Mouse (Mus musculus): ENCODE data around the gene Gtf2e1. TPM values are rescaled to one million over a fixed set of nuclear protein-coding genes. Genes with fewer than 3 reads are reported as not detected.
A peak's percentile ranks its signal among the peaks of the same experiment; 100 is the strongest.

Gene Gtf2e1
- polyA plus RNA-seq, 1 experiment from 2014 or later: 46.7 TPM

DNA sequence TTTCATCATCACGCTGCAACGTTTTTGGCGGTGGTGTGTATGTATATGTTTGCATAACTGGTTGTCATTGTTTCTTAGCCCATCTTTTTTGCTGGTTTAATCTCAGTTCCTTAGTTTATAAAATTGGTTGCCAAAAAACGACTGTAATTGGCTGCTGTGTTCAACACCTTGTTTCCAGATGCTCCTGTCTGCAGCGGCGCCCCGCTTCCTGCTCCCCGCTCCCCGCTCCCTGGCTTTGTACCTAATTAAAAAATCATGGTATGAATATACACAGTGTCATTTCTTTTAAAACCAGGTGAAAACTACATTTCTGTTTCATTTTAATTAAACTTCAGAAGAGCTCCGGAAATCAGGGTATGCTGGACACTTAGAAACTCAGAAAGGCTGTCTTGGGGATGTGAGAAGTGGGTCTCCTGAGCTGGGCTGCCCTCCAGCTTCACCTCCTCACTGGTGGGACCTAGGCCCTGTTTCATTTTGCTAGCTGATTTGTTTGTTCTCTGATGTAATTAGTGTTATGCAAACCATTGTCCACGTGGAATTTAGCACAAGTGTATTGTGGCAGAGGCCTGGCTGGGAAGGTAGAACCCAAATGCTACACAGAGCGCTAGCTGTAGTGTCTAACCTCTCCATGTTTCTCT is 32.6 kb upstream of the Gtf2e1 start:
- peaks cover 10% of the 10 kb centered on the region for H3K36me3 ChIP-seq
- peaks cover 9% of the 10 kb centered on the region for H3K4me1 ChIP-seq
- 0 out of 2 replicates have a peak, but pooled peaks cover 3% of the 10 kb centered on the region for H3K9me3 ChIP-seq
- H3K4me2 ChIP-seq (replicated peaks): no peak overlapping the region
- WGBS: 93% methylated on average over 12 of the region's 12 CpGs
- H3K27me3 ChIP-seq: no peaks in the 10 kb centered on the region
- no peak overlapping the region for H3K27ac ChIP-seq (replicated peaks)
- no peak for ATAC-seq (ENCODE audit: low FRiP score, low read depth)
- H3K9ac ChIP-seq (replicated peaks): no peak overlapping the region
- no peak overlapping the region for H3K4me3 ChIP-seq

DNA sequence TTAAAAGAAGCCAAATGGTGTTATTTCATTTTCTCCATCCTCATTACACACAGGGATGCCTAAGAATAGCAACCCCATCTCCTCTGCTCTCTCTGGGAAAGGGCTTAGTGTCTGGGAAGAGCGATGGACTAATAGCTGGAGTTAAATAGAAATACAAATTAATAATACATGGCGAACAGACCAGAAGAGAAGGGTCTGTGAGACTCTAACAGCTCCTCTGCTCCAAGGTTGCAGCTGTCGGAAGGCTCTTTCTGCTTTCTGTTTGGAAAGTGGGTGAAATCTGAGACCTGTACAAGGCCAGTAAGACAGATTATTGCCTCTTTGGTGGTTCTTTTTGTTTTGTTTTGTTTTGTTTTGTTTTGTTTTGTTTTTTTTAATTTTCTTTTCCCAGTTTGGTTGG is 32.0 kb upstream of the Gtf2e1 start:
- H3K27ac ChIP-seq (replicated peaks): peak overlapping the region; percentile 60; the same call in 1 of the 2 replicates
- H3K27me3 ChIP-seq: no peaks in the 10 kb centered on the region
- H3K4me2 ChIP-seq (replicated peaks): no peak overlapping the region
- peaks cover 10% of the 10 kb centered on the region for H3K4me1 ChIP-seq
- H3K36me3 ChIP-seq: peaks cover 10% of the 10 kb centered on the region
- ATAC-seq (ENCODE audit: low FRiP score, low read depth): no peak
- H3K9ac ChIP-seq (replicated peaks): no peak overlapping the region
- no peak overlapping the region for H3K4me3 ChIP-seq
- H3K9me3 ChIP-seq: 0 out of 2 replicates have a peak, but pooled peaks cover 3% of the 10 kb centered on the region
- 59% methylated on average over 3 of the region's 3 CpGs for WGBS

DNA sequence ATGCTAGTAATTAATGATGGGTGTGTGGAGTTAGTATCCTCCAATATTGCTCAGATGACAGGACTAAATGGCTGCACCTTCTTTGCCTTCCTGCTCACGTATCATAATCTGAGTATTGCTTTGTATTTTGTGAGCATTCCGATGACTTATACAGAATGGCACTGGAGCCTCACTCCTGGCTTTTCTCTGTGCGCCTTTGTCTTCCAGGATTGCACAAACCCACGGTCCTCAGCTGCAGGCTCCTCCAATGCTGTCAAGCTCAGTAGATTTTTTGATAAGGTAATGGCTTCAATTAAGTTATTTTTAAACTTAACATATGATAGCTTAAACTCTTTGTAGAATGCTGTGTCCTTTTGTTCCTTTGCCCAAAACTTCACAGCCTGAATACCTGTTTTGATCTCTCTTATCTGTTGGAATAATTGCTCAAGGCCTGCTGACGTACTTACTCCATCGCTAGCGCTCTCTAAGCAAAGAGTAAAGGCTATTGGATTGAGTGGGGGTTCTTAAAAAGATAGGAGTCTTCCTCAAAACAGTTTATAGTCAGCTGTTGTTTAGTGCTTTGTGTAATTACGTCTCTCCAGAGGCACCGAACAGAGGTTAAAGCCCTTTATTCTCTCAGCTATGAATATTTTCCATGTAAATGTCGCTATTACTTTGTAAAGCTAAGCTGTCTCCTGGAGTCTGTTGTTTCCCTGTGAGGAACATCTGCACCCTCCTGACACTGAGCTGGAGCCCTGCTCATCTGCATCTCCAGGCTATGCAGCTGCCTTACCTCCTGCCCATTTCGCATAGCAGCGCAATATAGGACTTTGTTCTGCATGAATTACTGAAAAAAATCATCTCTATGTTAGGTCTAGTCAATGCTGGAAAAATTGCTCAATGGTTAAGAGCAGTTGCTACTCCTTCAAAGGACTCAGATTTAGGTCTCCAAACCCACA is 27.8 kb upstream of the Gtf2e1 start:
- Histone ChIP-seq H3K4me3 (no peak overlapping the region), H3K27ac (replicated peaks) (no peak overlapping the region; the same call in 1 of the 2 replicates), H3K4me1 (peaks cover 16% of the 10 kb centered on the region), H3K4me2 (replicated peaks) (no peak overlapping the region), H3K9me3 (no peaks in the 10 kb centered on the region), H3K36me3 (peaks cover 6% of the 10 kb centered on the region), H3K27me3 (no peaks in the 10 kb centered on the region), H3K9ac (replicated peaks) (no peak overlapping the region)
- WGBS: 76% methylated on average over 12 of the region's 12 CpGs
- no peak for ATAC-seq (ENCODE audit: low FRiP score, low read depth)

DNA sequence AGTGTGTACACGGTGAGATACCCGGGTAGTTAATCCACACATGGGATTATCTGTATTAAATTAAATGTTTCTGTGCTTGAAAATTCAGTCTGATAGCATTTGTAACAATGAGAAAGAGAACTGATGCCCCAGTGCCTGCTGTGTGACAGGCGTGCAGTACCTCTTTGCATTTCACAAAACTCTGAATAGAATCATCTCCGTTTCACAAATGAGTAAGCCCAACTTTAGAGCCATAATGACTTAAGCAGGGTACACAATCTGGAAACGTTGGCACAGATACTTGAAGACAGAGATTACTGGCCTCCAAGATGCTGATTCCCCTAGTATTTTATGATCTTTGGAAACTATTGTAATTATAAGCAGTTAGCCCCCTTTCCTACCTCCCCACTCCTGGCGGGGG is 26.5 kb upstream of the Gtf2e1 start:
- Histone ChIP-seq H3K4me2 (replicated peaks) (no peak overlapping the region), H3K4me1 (peaks cover 17% of the 10 kb centered on the region), H3K9me3 (no peaks in the 10 kb centered on the region), H3K36me3 (0 out of 2 replicates have a peak, but pooled peaks cover 3% of the 10 kb centered on the region), H3K9ac (replicated peaks) (no peak overlapping the region), H3K4me3 (no peak overlapping the region), H3K27me3 (no peaks in the 10 kb centered on the region), H3K27ac (replicated peaks) (no peak overlapping the region)
- no peak for ATAC-seq (ENCODE audit: low FRiP score, low read depth)
- WGBS: 58% methylated on average over 6 of the region's 6 CpGs

DNA sequence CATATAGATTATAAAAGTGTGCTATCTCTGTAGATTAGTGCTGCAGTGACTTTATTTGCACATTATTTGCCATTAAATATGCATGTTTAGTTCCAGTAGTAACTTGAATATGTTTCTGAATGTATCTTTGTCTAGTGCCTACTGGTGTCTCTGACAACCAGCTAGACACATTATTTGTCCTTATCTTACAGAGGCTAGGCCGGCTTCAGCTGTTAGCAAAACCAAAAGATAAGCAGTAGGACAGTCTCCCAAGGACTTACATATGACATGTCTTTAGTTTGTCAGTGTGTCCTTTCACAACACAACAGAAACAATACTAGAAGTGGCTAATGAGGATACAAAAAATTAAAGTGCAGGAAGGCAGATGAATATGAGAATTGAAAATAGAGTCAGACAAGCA is 25.5 kb upstream of the Gtf2e1 start:
- Histone ChIP-seq H3K36me3 (0 out of 2 replicates have a peak, but pooled peaks cover 3% of the 10 kb centered on the region), H3K27me3 (no peaks in the 10 kb centered on the region), H3K9me3 (no peaks in the 10 kb centered on the region), H3K4me2 (replicated peaks) (no peak overlapping the region), H3K4me1 (peaks cover 14% of the 10 kb centered on the region), H3K27ac (replicated peaks) (no peak overlapping the region), H3K9ac (replicated peaks) (no peak overlapping the region), H3K4me3 (no peak overlapping the region)
- WGBS: 85% methylated on average over 1 of the region's 1 CpGs
- ATAC-seq (ENCODE audit: low FRiP score, low read depth): no peak

DNA sequence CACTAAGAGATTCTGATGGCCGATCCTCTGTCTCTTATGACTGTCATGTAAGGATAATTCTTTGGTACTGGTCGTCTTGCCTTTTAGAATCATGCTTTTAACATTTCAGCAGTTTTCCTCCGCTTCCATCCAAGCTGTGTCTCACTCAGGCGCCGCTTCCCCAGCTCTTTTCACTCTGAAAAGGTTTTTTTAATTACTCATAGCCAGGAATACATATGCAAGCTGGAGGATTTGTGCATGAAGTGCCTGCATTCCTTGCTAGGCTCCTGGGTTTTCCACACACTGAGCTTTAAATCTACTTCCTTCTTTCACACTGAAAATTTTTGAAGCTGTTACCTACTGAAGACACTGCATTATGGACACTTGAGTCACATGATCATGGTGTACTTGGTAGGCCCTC is 23.4 kb upstream of the Gtf2e1 start:
- ATAC-seq (ENCODE audit: low FRiP score, low read depth): no peak
- H3K27ac ChIP-seq (replicated peaks): peak overlapping the region; percentile 52
- WGBS: 71% methylated on average over 5 of the region's 5 CpGs

DNA sequence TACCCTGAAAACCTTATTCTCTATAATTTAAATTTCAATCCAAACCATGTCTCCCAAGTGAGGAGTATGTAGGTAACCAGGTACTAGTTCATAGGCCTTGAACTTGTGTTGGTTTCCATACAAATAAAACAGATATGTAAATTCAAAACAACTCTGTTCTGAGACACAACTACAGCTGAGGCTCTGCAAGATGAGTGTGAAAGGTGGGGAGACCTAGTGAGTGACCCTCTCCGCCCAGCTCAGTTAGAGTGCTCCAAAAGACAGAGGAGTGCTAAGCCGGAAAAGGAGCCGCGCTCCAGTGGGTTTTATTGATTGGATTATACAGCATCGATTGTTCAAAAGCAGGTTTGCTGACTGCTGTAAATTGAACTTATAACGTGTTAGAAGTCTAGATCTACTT is 22.8 kb upstream of the Gtf2e1 start:
- ATAC-seq (ENCODE audit: low FRiP score, low read depth): no peak
- no peaks in the 10 kb centered on the region for H3K9me3 ChIP-seq
- H3K4me3 ChIP-seq: no peak overlapping the region
- H3K9ac ChIP-seq (replicated peaks): no peak overlapping the region
- H3K4me2 ChIP-seq (replicated peaks): no peak overlapping the region
- peaks cover 10% of the 10 kb centered on the region for H3K4me1 ChIP-seq
- H3K27ac ChIP-seq (replicated peaks): no peak overlapping the region
- WGBS: 37% methylated on average over 6 of the region's 6 CpGs
- peaks cover 18% of the 10 kb centered on the region for H3K36me3 ChIP-seq
- no peaks in the 10 kb centered on the region for H3K27me3 ChIP-seq

More for the DNA sequence above, 23.4 kb upstream of the Gtf2e1 start:
- no peak overlapping the region for H3K9ac ChIP-seq (replicated peaks)
- no peak overlapping the region for H3K4me3 ChIP-seq
- no peaks in the 10 kb centered on the region for H3K9me3 ChIP-seq
- H3K4me1 ChIP-seq: peaks cover 14% of the 10 kb centered on the region
- peaks cover 14% of the 10 kb centered on the region for H3K36me3 ChIP-seq
- H3K4me2 ChIP-seq (replicated peaks): no peak overlapping the region
- no peaks in the 10 kb centered on the region for H3K27me3 ChIP-seq

DNA sequence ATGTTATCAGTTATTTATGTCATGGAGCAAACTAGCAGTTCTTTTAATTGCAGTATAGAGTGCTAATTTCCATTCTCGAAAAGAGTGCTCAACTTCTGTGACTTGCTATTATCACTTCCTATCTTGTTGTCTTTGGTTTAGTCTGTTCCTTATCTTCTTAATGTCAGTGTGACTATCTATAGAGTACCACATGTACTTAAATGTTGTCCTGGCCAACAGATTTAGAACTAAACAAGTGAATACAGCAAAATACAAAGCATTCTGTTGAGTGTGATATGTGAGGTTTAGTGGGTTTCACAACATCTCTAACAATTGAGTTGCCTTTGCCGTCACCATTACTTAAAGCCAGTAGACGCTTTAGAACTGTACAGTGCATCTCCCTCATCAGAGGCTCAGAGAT is 13.2 kb upstream of the Gtf2e1 start:
- Histone ChIP-seq H3K27ac (replicated peaks) (no peak overlapping the region), H3K36me3 (peaks cover 14% of the 10 kb centered on the region), H3K9me3 (no peaks in the 10 kb centered on the region), H3K9ac (replicated peaks) (no peak overlapping the region), H3K27me3 (no peaks in the 10 kb centered on the region), H3K4me3 (no peak overlapping the region), H3K4me1 (peaks cover 7% of the 10 kb centered on the region; the same call in 1 of the 2 replicates), H3K4me2 (replicated peaks) (no peak overlapping the region)
- ATAC-seq (ENCODE audit: low FRiP score, low read depth): no peak
- WGBS: 96% methylated on average over 3 of the region's 3 CpGs

DNA sequence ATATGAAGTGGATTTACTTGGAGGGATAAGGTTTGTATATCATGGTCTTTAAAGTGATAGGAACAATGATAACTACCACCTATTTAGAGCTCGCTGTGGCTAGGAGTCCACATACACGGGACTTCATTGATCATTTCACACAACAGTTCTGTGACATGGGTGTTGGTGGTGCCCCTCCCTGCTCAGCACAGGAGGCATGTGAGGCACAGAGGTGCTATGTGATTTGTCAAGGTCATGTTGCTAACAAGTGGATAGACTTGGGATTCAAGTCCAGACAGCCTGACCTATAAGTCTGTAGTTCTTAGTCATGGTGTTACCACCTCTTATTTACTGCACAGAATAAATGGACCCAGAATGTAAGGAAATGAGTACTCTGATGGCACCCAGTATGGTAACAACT is 11.4 kb upstream of the Gtf2e1 start:
- Histone ChIP-seq H3K9ac (replicated peaks) (no peak overlapping the region), H3K36me3 (no peaks in the 10 kb centered on the region), H3K4me1 (peaks cover 8% of the 10 kb centered on the region), H3K9me3 (no peaks in the 10 kb centered on the region), H3K27ac (replicated peaks) (no peak overlapping the region), H3K4me3 (no peak overlapping the region), H3K27me3 (no peaks in the 10 kb centered on the region), H3K4me2 (replicated peaks) (no peak overlapping the region)
- no peak for ATAC-seq (ENCODE audit: low FRiP score, low read depth)
- WGBS: 89% methylated on average over 2 of the region's 2 CpGs

DNA sequence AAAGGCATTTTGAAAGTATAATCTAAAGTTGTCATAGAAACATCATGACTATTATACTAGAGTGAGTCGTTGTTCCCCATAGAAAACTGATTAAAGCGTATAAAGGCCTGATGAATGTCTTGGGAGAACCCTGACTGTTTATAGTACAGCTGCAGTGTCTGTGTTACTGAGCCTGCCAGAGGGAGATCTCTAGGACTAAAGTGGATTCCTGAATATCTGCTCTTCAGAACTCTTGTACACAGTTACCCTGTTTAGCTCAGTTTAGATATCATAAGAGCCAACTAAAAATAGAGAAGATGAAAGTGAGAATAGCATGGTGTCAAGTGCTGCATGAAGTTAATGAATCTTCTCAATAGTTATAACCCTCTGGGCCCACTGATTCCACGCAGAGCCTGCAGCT is 10.7 kb upstream of the Gtf2e1 start:
- 0 out of 2 replicates have a peak, but pooled peaks have one; percentile 16 for ATAC-seq (ENCODE audit: low FRiP score, low read depth)

DNA sequence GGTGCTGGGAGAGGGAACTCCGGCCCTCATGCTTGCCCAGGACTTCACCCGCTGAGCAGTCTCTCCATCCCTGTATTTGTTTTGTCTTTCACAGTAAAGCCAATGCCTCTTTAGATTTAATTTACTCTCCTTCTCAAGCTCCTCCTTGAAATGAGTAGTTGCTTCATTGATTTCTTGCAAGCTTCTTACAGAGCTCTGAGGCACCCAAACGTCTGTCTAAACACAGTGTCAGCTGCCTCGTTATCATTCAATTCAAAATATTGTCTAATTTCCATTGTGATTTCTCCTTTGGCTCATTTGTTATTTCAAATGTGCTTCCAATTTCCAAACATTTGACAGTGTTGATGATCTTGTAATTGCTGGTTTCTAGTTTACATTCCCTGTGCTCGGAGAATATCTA is 6.7 kb upstream of the Gtf2e1 start:
- Histone ChIP-seq H3K27me3 (no peaks in the 10 kb centered on the region), H3K4me3 (no peak overlapping the region), H3K4me1 (peaks cover 10% of the 10 kb centered on the region), H3K36me3 (peaks cover 5% of the 10 kb centered on the region; the same call in 1 of the 2 replicates), H3K27ac (replicated peaks) (no peak overlapping the region), H3K9ac (replicated peaks) (no peak overlapping the region), H3K4me2 (replicated peaks) (no peak overlapping the region), H3K9me3 (no peaks in the 10 kb centered on the region)
- 81% methylated on average over 5 of the region's 5 CpGs for WGBS
- ATAC-seq (ENCODE audit: low FRiP score, low read depth): no peak

More for the DNA sequence above, 10.7 kb upstream of the Gtf2e1 start:
- H3K27me3 ChIP-seq: no peaks in the 10 kb centered on the region
- no peaks in the 10 kb centered on the region for H3K36me3 ChIP-seq
- no peak overlapping the region for H3K4me3 ChIP-seq
- H3K4me2 ChIP-seq (replicated peaks): no peak overlapping the region
- no peaks in the 10 kb centered on the region for H3K9me3 ChIP-seq
- 53% methylated on average over 3 of the region's 3 CpGs for WGBS
- H3K27ac ChIP-seq (replicated peaks): peak overlapping the region; percentile 30; the same call in 1 of the 2 replicates
- no peak overlapping the region for H3K9ac ChIP-seq (replicated peaks)
- H3K4me1 ChIP-seq: peaks cover 10% of the 10 kb centered on the region

DNA sequence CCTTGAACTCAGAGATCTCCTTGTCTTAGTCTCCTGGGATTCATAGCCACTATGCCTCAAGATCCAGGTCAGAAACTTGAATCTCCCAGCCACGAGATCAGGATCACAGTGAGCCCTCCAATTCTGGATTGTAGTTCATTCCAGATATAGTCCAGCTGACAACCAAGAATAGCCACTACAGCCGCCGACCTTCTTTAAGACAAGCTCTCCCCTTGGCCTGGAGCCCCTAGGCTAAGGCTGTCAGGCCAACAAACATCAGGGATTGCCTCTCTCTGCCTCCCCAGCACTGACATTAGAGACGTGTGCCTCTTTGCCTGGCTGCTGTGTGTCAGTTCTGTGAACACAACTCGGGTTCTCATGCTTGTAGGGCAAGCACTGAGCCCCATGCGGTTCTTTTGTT is 1.2 kb upstream of the Gtf2e1 start:
- no peak for ATAC-seq (ENCODE audit: low FRiP score, low read depth)
- no peaks in the 10 kb centered on the region for H3K27me3 ChIP-seq
- H3K4me2 ChIP-seq (replicated peaks): peak overlapping the region; percentile 71
- no peaks in the 10 kb centered on the region for H3K9me3 ChIP-seq
- no peak overlapping the region; the same call in 1 of the 2 replicates for H3K9ac ChIP-seq (replicated peaks)
- H3K4me1 ChIP-seq: peaks cover 23% of the 10 kb centered on the region
- whole genome bisulfite sequencing: 86% methylated on average over 6 of the region's 6 CpGs
- peaks cover 5% of the 10 kb centered on the region; the same call in 1 of the 2 replicates for H3K36me3 ChIP-seq
- peak overlapping the region; percentile 88 for H3K4me3 ChIP-seq
- no peak overlapping the region for H3K27ac ChIP-seq (replicated peaks)

All from midbrain, embryonic 12.5 days (tissue).